Mouse (Mus musculus) spleen, embryonic (tissue): ENCODE results near the gene Rybp.

Experiments
- CTCF ChIA-PET: fragments of 350-600 bp; sonication (Branson Sonifier 250); formaldehyde crosslinking; loops from one replicate; lab custom pipeline; 2022; lab: Charles Lee

Rybp gene

DNA sequence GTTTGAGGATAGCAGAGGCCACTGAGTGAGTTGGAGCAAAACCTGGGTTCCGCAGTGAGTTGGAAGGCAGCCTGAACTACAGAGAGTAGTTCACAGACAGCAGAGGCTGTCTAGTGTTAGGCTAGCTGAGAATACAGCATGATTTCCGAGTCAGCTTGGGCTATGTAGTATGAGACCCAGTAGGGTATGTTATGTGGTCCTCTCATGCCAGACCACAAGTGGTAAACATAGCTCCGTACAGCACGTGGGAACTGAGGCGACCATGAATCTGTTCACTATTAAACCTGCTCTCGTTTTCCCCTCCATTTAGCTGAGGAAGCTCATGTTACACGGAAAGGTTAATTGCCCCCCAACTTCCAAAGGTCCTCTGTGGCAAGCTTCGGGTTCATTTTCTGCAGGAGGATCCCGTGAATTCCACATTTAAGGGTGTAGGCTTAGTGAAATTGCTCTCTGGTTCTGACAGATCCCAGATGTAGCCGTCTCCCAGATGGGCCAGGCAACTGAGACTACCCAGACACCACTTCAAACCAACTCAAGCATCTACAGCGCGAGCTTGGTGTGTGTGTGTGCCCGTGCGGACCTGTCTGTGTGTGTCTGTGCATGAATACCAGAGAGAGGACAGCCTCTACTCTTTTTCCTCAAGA lies 66.2 kb downstream of the Rybp start:
- CTCF ChIA-PET: no interaction called here

- CTCF ChIA-PET: no interaction called here
Measured at GRCm38 (mm10) chr6:100219971-100220370, 67.3 kb downstream of the Rybp start.

GRCm38 (mm10) chr6:100218541-100219341 lies 68.5 kb downstream of the Rybp start:
- CTCF ChIA-PET: no interaction called here

DNA sequence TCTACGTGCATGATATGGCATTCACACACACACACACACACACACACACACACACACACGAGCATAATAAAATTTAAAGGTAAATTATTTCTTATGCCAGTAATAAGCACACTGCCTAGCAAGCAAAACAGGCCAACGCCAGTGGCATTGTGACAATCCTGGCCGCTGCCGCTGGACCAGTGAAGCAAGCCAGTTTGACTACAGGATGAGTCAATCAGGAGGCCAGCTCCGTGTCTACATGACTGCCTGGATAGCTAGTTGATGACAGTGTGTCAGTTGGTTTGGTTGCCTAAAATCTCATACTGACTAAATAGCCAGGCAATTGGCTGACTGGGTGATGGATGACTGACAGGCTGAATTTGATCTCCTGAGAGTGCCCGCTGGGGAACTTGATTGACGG lies 69.8 kb downstream of the Rybp start:
- CTCF ChIA-PET: no interaction called here

- CTCF ChIA-PET: no interaction called here
Measured at GRCm38 (mm10) chr6:100216945-100217344, 70.3 kb downstream of the Rybp start.

GRCm38 (mm10) chr6:100215809-100216208 lies 71.5 kb downstream of the Rybp start:
- CTCF ChIA-PET: no interaction called here

GRCm38 (mm10) chr6:100214132-100214913 lies 73.0 kb downstream of the Rybp start:
- CTCF ChIA-PET: no interaction called here

DNA sequence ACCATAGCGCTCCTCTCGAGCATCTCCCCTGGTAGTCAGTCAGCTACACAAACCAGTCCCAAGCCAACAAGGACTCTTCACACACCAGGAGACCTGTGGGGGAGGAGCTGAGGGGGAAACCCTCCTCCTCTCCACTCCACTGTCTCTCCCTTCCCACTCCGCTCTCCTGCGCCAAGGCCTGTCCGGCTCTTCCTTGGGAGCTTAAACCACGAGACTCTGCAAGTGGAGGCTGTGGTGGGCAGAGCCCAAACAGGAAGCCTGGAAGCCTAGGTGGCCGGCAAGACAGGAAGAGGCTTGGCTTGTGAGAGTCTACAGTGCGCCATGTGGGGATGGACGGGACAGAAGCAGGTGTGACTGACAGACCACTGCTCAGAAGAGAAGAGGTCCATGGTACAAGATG lies 73.7 kb downstream of the Rybp start:
- CTCF ChIA-PET: no interaction called here

GRCm38 (mm10) chr6:100212820-100213219 lies 74.5 kb downstream of the Rybp start:
- CTCF ChIA-PET: no interaction called here

DNA sequence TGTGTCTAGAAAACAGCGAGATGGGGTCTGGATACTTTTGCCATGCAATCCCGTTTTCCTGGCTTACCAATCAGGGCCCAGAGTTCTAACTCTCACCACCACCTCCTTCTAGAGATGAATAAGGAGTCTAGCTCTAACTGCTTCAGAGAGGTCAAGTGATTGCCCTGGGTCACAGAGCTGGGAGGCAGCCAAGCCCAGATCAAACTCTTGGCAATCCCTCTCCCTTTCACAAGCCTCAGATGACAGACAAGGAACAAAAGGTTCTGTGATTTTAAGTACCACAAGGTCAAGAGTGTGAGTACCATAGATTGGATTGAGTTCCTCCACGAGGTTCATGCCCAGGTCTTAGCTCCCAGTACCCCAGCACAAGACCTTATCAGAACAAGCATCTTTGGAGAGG lies 75.6 kb downstream of the Rybp start:
- CTCF ChIA-PET: no interaction called here

GRCm38 (mm10) chr6:100210517-100210916 lies 76.8 kb downstream of the Rybp start:
- CTCF ChIA-PET: no interaction called here

- CTCF ChIA-PET: no interaction called here
Measured at GRCm38 (mm10) chr6:100206741-100207275, 80.5 kb downstream of the Rybp start.

GRCm38 (mm10) chr6:100206261-100206660 lies 81.0 kb downstream of the Rybp start:
- CTCF ChIA-PET: no interaction called here

GRCm38 (mm10) chr6:100204436-100204835 lies 82.8 kb downstream of the Rybp start:
- CTCF ChIA-PET: no interaction called here

DNA sequence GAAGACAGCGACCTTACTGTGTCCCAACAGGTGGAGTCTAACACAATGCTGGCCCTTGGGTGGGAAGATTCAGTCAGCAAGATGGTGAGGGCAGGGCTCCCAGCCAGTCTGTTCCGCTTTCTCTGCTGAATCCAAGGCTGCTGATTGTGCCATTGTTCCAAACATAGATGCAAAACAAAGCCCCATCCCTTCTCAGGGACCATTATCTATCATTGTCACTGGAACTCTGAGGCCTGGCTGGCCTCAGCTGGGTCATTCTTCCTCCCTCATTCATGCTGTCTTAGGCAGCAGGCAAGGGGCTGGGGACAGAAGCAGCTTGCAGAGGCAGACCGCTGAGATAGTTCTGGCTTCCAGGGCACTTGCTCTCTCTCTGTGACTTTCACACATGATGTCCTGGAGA lies 83.8 kb downstream of the Rybp start:
- CTCF ChIA-PET: no interaction called here

GRCm38 (mm10) chr6:100202091-100202490 lies 85.2 kb downstream of the Rybp start:
- CTCF ChIA-PET: no interaction called here

- CTCF ChIA-PET: no interaction called here
Measured at GRCm38 (mm10) chr6:100197102-100197501, 90.2 kb downstream of the Rybp start.

GRCm38 (mm10) chr6:100195870-100196409 lies 91.3 kb downstream of the Rybp start:
- CTCF ChIA-PET: interaction anchor here (0.7 kb wide), 1 partner anchor 10 kb away, joined by 3 read pairs; no protein-coding TSS in a partner anchor

GRCm38 (mm10) chr6:100195091-100195490 lies 92.2 kb downstream of the Rybp start:
- CTCF ChIA-PET: no interaction called here

- CTCF ChIA-PET: no interaction called here
Measured at GRCm38 (mm10) chr6:100193760-100194159, 93.5 kb downstream of the Rybp start.

DNA sequence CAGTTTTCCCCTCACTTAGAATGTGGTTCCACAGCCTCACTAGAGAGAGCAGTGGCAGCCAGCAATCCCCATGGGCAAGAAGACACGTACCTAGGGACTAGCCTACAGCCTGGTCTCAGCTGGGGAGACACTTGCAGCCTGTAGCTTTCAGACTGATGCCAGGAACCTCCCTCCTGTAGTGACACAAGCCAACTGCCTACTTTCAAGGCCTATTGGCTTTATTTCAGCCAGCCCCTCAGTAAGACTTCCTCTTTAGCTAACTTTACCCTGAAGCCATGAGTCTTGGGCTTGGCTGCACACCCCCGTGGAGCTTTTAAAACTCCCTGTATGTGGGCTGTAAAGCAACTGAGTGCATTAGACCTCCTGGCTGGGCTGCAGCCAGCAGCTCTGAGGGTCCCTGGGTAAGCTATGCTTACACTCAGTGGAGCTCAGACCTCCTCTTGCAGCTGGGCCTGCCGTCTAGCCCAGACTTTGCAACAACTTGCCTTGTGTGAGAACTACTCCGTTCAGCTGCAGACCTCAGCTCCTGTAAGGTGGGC lies 94.5 kb downstream of the Rybp start:
- CTCF ChIA-PET: no interaction called here
